Mouse (Mus musculus): ENCODE measurements at regions not wholly inside any gene's neighbourhood (a gene's known extent, or its start where the extent isn't known, plus 50 kb on each side); places are given as distances from the start of the nearest gene placed in this dataset.
A peak's percentile ranks its signal among the peaks of the same experiment; 100 is the strongest.

DNA sequence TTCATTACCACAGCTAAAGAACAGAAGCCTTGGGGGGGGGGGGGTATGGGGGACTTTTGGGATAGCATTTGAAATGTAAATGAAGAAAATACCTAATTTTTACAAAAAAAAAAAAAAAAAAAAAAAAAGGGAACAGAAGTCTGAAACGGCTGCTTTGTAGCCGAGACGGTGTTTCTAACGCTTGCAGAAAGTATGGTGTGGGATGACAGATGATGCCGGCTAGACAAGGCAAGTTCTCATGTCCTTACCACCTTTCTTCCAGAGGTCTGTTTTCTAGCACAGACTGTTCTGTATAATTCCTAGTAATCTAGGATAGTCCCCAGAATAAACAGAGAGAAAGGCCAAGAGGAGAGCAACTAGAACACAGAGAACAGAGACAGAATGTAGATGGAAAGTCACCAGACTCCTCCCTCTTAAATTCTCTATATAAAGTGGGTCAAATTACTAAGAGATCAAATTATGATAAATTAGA, 67.2 kb upstream of the Chd2 start:
- WGBS = 19% methylated on average over 5 of the region's 5 CpGs
- H3K4me2 ChIP-seq = peak overlapping the region; percentile 76
- H3K36me3 ChIP-seq (ENCODE audit: control insufficient read depth, insufficient read depth, low read length) = no peaks in the 10 kb centered on the region
- H3K4me1 ChIP-seq (replicated peaks; ENCODE audit: control insufficient read depth, insufficient read depth, low read length) = peaks cover 7% of the 10 kb centered on the region; the same call in 1 of the 2 replicates
- H3K27ac ChIP-seq (ENCODE audit: low read depth, low read length) = 0 out of 2 replicates have a peak overlapping the region, but pooled peaks have one; percentile 14
- no peaks in the 10 kb centered on the region for H3K27me3 ChIP-seq (replicated peaks; ENCODE audit: control insufficient read depth, insufficient read depth, low read length)
- ATAC-seq (replicated peaks; ENCODE audit: low FRiP score) (no peak), DNase-seq (ENCODE audit: low spot score) (no peak)
- no peak overlapping the region for H3K9ac ChIP-seq (ENCODE audit: low read depth, low read length)
- H3K9me3 ChIP-seq (ENCODE audit: control insufficient read depth, low read length) = no peaks in the 10 kb centered on the region
- H3K4me3 ChIP-seq (ENCODE audit: low read depth, low read length) = no peak overlapping the region

DNA sequence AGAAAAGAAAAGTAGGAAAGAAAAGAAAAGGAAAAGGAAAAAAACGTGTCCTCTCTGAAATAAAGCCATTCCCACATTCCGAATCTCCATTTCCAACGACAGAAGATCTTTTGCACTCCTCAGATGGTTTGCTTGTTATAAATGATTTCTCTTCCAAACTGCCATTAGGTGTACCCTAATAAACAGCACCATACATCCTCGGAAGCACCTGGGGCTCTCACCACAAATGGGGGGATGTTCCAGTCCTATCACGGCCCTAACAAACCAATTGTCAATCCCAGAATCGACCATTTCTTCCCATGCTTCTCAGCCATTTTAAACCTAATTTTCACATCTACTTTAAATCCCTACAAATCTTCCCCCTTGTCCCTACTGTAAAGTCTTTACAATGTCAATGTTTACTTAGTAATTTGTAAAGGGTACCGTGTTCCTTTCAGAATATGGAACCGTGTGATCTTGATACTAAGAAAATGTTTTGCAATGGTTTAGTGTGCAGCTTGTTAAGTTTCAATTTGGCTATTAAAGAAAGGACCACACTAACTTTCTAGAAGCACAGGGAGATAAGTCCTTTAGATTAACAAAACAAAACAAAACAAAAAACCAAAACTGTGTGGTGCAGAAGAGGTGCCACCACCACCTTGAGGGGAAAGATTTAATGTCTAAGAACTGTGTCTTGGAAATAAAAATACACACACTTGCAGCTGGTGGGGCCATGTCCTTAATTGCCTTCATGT, 66.6 kb upstream of the Chd2 start:
- H3K36me3 ChIP-seq (ENCODE audit: control insufficient read depth, insufficient read depth, low read length) = no peaks in the 10 kb centered on the region
- peak overlapping the region; percentile 49; the same call in 1 of the 2 replicates for H3K4me3 ChIP-seq (ENCODE audit: low read depth, low read length)
- no peak for ATAC-seq (replicated peaks; ENCODE audit: low FRiP score)
- peak overlapping the region; percentile 76 for H3K4me2 ChIP-seq
- no peak for DNase-seq (ENCODE audit: low spot score)
- 36% methylated on average over 8 of the region's 8 CpGs for WGBS
- H3K27ac ChIP-seq (ENCODE audit: low read depth, low read length) = peak overlapping the region; percentile 82; the same call in 1 of the 2 replicates
- H3K9me3 ChIP-seq (ENCODE audit: control insufficient read depth, low read length) = no peaks in the 10 kb centered on the region
- no peaks in the 10 kb centered on the region for H3K27me3 ChIP-seq (replicated peaks; ENCODE audit: control insufficient read depth, insufficient read depth, low read length)
- no peak overlapping the region for H3K9ac ChIP-seq (ENCODE audit: low read depth, low read length)
- H3K4me1 ChIP-seq (replicated peaks; ENCODE audit: control insufficient read depth, insufficient read depth, low read length) = peaks cover 7% of the 10 kb centered on the region; the same call in 1 of the 2 replicates

DNA sequence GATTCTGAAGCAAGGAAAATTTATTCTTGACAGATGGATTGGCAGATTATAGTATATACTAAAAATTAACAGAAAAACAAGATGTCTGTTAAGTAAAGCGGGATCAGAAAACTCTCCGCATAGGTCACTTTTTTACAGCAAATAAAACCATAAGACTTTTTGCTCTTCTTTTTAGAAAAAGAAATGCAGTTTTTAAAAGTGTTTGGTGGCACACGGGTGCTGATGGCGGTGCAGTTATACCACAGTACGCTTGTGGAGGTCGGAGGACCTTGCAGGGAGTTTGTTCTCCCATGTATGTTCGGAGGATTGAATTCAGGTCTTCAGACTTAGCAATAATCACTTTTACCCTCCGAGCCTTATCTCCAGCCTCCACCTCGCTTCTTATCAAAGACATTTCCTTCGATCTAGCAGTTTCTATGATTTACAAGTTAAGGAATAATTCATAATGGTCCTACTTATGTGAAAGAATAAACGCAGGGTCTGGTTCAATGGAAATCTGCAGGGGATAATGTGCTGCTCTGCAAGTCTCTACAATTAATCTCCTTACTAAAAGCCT, 65.9 kb upstream of the Chd2 start:
- ATAC-seq (replicated peaks; ENCODE audit: low FRiP score) (no peak), DNase-seq (ENCODE audit: low spot score) (no peak)
- Histone ChIP-seq H3K27me3 (replicated peaks; ENCODE audit: control insufficient read depth, insufficient read depth, low read length) (no peaks in the 10 kb centered on the region), H3K4me3 (ENCODE audit: low read depth, low read length) (peak overlapping the region; percentile 49), H3K36me3 (ENCODE audit: control insufficient read depth, insufficient read depth, low read length) (no peaks in the 10 kb centered on the region), H3K4me2 (peak overlapping the region; percentile 76), H3K9me3 (ENCODE audit: control insufficient read depth, low read length) (no peaks in the 10 kb centered on the region), H3K9ac (ENCODE audit: low read depth, low read length) (peak overlapping the region; percentile 58), H3K4me1 (replicated peaks; ENCODE audit: control insufficient read depth, insufficient read depth, low read length) (peaks cover 7% of the 10 kb centered on the region; the same call in 1 of the 2 replicates), H3K27ac (ENCODE audit: low read depth, low read length) (peak overlapping the region; percentile 82)
- 6% methylated on average over 11 of the region's 11 CpGs for WGBS

DNA sequence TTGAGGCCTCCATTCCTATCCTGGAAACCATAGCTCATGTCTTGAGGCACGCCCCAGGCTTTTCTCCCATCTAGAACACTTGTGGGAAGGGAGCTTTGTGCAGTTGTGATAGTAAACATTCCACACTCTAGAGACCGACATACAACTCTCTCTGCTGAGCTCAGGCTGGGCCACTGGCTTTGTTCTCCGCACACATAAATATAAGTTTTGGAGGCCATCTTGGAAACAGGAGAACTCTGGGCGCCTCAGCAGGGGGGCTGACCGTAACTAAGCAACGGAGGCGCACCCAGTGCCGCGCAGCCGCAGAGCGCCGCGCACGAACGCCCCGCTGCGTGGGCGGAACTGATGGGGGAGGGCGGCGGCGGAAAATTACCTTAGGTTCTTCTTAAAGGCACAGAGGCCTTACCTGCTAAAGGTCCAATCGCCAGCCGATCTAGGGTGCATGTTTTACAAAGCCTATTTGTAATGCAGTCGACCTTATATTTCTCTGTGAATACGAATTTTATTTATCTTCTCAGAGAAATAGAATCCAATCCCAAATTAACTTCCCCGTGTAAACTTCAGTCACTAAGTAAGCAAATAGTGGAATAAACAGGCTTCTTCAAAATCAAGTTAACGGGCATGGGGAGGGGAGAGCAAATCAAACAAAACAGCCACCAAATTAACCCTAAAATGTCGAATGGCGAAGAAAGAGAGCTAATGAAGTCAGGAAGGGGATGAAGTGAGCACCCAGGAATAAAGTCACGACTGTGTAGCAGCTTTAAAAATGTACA, 65.2 kb upstream of the Chd2 start:
- no peaks in the 10 kb centered on the region for H3K9me3 ChIP-seq (ENCODE audit: control insufficient read depth, low read length)
- DNase-seq (ENCODE audit: low spot score) (peak; percentile 91), ATAC-seq (replicated peaks; ENCODE audit: low FRiP score) (peak; percentile 95)
- no peaks in the 10 kb centered on the region for H3K27me3 ChIP-seq (replicated peaks; ENCODE audit: control insufficient read depth, insufficient read depth, low read length)
- 3% methylated on average over 30 of the region's 30 CpGs for WGBS
- peak overlapping the region; percentile 76 for H3K4me2 ChIP-seq
- no peaks in the 10 kb centered on the region for H3K36me3 ChIP-seq (ENCODE audit: control insufficient read depth, insufficient read depth, low read length)
- H3K27ac ChIP-seq (ENCODE audit: low read depth, low read length) = peak overlapping the region; percentile 82
- H3K4me1 ChIP-seq (replicated peaks; ENCODE audit: control insufficient read depth, insufficient read depth, low read length) = peaks cover 7% of the 10 kb centered on the region; the same call in 1 of the 2 replicates
- H3K4me3 ChIP-seq (ENCODE audit: low read depth, low read length) = peak overlapping the region; percentile 49
- peak overlapping the region; percentile 58 for H3K9ac ChIP-seq (ENCODE audit: low read depth, low read length)

DNA sequence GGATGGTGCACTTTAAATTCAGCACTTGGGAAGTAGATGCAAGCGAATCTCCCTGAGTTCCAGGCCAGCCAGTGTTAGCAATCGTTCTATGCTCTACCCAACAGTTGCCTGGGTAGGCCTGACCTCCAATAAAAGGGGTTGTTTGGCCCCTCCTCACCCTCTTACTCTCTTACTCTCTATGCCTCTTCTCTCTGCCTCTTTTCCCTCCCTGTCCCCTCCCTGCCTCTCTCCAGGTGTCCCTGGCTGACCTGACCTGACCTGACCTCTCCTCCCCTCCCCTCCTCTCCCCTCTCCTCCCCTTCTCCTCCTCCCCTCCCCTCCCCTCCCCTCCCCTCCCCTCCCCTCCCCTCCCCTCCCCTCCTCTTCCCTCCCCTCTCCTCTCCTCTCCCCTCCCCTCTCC, 63.0 kb upstream of the Chd2 start:
- H3K4me2 ChIP-seq = no peak overlapping the region
- H3K9ac ChIP-seq (ENCODE audit: low read depth, low read length) = no peak overlapping the region
- no peaks in the 10 kb centered on the region for H3K36me3 ChIP-seq (ENCODE audit: control insufficient read depth, insufficient read depth, low read length)
- no peaks in the 10 kb centered on the region for H3K27me3 ChIP-seq (replicated peaks; ENCODE audit: control insufficient read depth, insufficient read depth, low read length)
- no peaks in the 10 kb centered on the region for H3K9me3 ChIP-seq (ENCODE audit: control insufficient read depth, low read length)
- ATAC-seq (replicated peaks; ENCODE audit: low FRiP score) (no peak), DNase-seq (ENCODE audit: low spot score) (no peak)
- H3K27ac ChIP-seq (ENCODE audit: low read depth, low read length) = no peak overlapping the region
- peaks cover 21% of the 10 kb centered on the region for H3K4me1 ChIP-seq (replicated peaks; ENCODE audit: control insufficient read depth, insufficient read depth, low read length)
- no peak overlapping the region for H3K4me3 ChIP-seq (ENCODE audit: low read depth, low read length)
- 83% methylated on average over 2 of the region's 2 CpGs for WGBS

DNA sequence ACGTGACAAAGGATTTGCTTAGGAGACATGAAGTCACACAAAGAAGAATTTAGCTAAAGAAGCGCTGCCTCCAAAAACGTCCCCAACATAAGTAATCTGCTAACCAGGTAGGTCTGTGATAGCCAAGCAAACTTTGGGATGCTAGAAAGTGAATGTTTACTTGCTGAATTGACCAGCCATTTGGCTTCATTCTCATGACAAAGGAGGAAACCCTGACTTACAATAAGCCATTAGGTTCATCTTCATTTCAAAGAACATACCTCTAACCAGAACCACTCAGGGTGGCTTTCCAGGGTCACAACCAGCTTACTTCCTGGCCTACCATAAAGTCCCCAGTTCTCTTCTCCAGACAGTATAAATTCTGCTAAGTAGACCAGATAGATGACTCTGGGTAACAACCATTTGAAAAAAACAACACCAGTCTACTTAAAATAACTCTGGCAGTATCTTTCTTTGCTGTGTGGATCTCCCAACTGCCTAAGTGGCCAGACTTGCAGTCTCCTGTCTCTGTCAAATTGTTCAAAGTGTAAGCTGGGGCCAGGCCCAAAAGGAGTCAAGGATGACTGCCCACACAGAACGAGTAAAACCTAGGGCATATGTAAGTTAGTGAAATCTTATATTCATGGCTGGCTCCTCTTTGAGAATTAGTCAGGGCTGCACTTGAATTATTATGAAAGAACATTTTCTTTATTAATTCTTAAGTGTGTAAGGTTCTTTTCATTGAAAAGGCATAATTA, 61.4 kb upstream of the Chd2 start:
- ATAC-seq (replicated peaks; ENCODE audit: low FRiP score) (no peak), DNase-seq (ENCODE audit: low spot score) (no peak)
- 62% methylated on average over 4 of the region's 4 CpGs for WGBS
- no peak overlapping the region for H3K9ac ChIP-seq (ENCODE audit: low read depth, low read length)
- no peaks in the 10 kb centered on the region for H3K27me3 ChIP-seq (replicated peaks; ENCODE audit: control insufficient read depth, insufficient read depth, low read length)
- no peaks in the 10 kb centered on the region for H3K36me3 ChIP-seq (ENCODE audit: control insufficient read depth, insufficient read depth, low read length)
- H3K9me3 ChIP-seq (ENCODE audit: control insufficient read depth, low read length) = no peaks in the 10 kb centered on the region
- H3K4me3 ChIP-seq (ENCODE audit: low read depth, low read length) = no peak overlapping the region
- H3K27ac ChIP-seq (ENCODE audit: low read depth, low read length) = no peak overlapping the region
- peaks cover 19% of the 10 kb centered on the region for H3K4me1 ChIP-seq (replicated peaks; ENCODE audit: control insufficient read depth, insufficient read depth, low read length)
- no peak overlapping the region for H3K4me2 ChIP-seq

DNA sequence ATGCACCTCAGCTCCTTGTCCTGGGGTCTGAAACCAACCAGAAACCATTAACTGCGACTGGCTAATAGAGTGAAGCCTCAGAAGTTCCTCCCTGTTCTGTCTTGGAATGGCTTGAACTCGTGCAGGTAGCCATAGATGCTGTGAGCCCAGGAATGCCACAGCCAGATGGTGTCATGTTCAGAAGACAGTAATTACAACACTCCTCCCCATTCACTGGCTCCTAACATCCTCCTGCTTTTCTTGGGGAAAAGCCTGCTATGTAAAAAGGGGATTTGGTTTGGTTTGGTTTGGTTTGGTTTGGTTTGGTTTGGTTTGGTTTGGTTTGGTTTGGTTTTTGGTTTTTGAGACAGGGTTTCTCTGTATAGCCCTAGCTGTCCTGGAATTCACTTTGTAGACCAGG, 59.7 kb upstream of the Chd2 start:
- 67% methylated on average over 2 of the region's 2 CpGs for WGBS

DNA sequence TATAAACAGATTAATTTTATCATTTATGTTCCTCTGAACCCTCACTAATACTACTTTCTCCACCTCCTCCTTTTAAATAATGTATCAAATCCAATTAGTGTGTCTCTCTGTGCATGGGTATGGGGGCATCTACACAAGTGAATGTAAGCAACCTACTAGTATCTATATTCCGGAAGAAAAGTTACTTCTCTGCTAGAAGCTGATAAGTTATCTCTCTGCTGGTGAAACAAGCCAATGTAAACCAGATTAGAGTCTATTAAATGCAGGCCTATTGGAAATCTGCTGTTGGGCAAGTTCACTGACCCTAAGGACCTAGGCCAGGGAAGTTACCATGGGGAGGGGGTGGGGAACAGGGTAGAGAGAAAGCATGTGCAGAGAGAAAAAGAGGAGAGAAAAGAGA, 59.1 kb upstream of the Chd2 start:
- Histone ChIP-seq H3K27me3 (replicated peaks; ENCODE audit: control insufficient read depth, insufficient read depth, low read length) (no peaks in the 10 kb centered on the region), H3K36me3 (ENCODE audit: control insufficient read depth, insufficient read depth, low read length) (no peaks in the 10 kb centered on the region), H3K4me2 (peak overlapping the region; percentile 20), H3K4me3 (ENCODE audit: low read depth, low read length) (no peak overlapping the region), H3K4me1 (replicated peaks; ENCODE audit: control insufficient read depth, insufficient read depth, low read length) (peaks cover 36% of the 10 kb centered on the region), H3K9ac (ENCODE audit: low read depth, low read length) (no peak overlapping the region), H3K27ac (ENCODE audit: low read depth, low read length) (no peak overlapping the region), H3K9me3 (ENCODE audit: control insufficient read depth, low read length) (no peaks in the 10 kb centered on the region)
- DNase-seq (ENCODE audit: low spot score) (no peak), ATAC-seq (replicated peaks; ENCODE audit: low FRiP score) (peak; percentile 48)
- WGBS = 33% methylated on average over 1 of the region's 1 CpGs

More for the DNA sequence above, 59.7 kb upstream of the Chd2 start:
- Histone ChIP-seq H3K9me3 (ENCODE audit: control insufficient read depth, low read length) (no peaks in the 10 kb centered on the region), H3K4me2 (peak overlapping the region; percentile 20; the same call in 1 of the 2 replicates), H3K27me3 (replicated peaks; ENCODE audit: control insufficient read depth, insufficient read depth, low read length) (no peaks in the 10 kb centered on the region), H3K9ac (ENCODE audit: low read depth, low read length) (no peak overlapping the region), H3K4me3 (ENCODE audit: low read depth, low read length) (no peak overlapping the region), H3K4me1 (replicated peaks; ENCODE audit: control insufficient read depth, insufficient read depth, low read length) (peaks cover 30% of the 10 kb centered on the region), H3K27ac (ENCODE audit: low read depth, low read length) (no peak overlapping the region), H3K36me3 (ENCODE audit: control insufficient read depth, insufficient read depth, low read length) (no peaks in the 10 kb centered on the region)
- ATAC-seq (replicated peaks; ENCODE audit: low FRiP score) (no peak), DNase-seq (ENCODE audit: low spot score) (no peak)

Data from liver, embryonic 11.5 days (tissue).